Mouse (Mus musculus) liver, adult 2 months (tissue): Measurements from ENCODE around the gene Dhh.

Source experiments
- CTCF ChIP-seq: fragments of 200-500 bp; IDR thresholded peaks from 2 replicates; pipeline ENCODE4 v1.5.1; 2011; ENCODE audit warnings: low read depth, low read length, control low read depth
- POLR2A ChIP-seq: fragments of 200-500 bp; IDR thresholded peaks from 2 replicates; pipeline ENCODE4 v1.6.1; 2011; ENCODE audit warnings: low read length, control low read depth; ENCODE audit not compliant: insufficient read depth; ENCODE audit errors: extremely low read depth

DNA sequence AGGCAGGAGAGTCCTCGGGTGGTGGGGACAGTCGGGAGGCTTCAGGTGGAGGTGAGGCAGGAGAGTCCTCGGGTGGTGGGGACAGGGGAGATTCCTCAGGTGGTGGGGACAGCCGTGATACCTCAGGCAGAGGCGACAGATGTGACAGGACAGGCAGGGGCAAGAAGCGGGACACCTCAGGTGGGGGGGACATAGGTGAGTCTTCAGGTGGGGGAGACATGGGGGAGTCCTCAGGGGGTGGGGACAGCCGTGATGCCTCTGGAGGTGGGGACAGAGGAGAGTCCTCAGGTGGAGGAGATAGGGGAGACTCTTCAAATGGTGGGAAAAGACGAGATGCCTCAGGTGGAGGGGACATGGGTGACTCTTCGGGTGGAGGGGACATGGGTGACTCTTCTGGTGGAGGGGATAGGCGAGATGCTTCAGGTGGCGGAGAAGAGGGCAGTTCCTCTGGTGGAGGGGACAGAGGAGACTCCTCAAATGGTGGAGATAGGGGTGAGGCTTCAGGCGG, 34.8 kb downstream of the Dhh start:
- TF ChIP-seq POLR2A (no peak), CTCF (no peak)
